Mouse (Mus musculus): ENCODE results near the gene Hmx1. TPM values are rescaled to one million over a fixed set of nuclear protein-coding genes. Genes with fewer than 3 reads are reported as not detected.

Gene Hmx1
- polyA plus RNA-seq, 1 experiment from 2014 or later: not detected

Other genes with a start within 250 kb of the Hmx1 start
- gene Adra2c, start 110.8 kb upstream of the Hmx1 start, polyA plus RNA-seq (2014; fragmentation: Nextera tagmentation; extraction: Ambion mirVana): not detected in 2 replicates
- 4.8 and 6.6 TPM in 2 replicates for gene Cpz, start 136.6 kb downstream of the Hmx1 start, polyA plus RNA-seq (2014; fragmentation: Nextera tagmentation; extraction: Ambion mirVana)
- gene Trmt44, start 186.0 kb downstream of the Hmx1 start, polyA plus RNA-seq (2014; fragmentation: Nextera tagmentation; extraction: Ambion mirVana): 8.7 and 8.9 TPM in 2 replicates
- 13.9 and 18.3 TPM in 2 replicates for gene Acox3, start 193.9 kb downstream of the Hmx1 start, polyA plus RNA-seq (2014; fragmentation: Nextera tagmentation; extraction: Ambion mirVana)